Mouse (Mus musculus): ENCODE data around the gene Exoc1.
A peak's percentile ranks its signal among the peaks of the same experiment; 100 is the strongest.

- peak; percentile 78 for TF ChIP-seq CTCF (IDR thresholded peaks at IDR 0.05; ENCODE audit: low read depth)
- no peak for TF ChIP-seq EP300 (optimal IDR thresholded peaks at IDR 0.05)
These were observed 11.7 kb downstream of the Exoc1 start for GRCm38 (mm10) chr5:76540842-76541241.
